Mouse (Mus musculus): Measurements from ENCODE around the gene Llcfc1. TPM values are rescaled to one million over a fixed set of nuclear protein-coding genes. Genes with fewer than 3 reads are reported as not detected.

Gene Llcfc1
- polyA plus RNA-seq (2015; fragmentation: Nextera tagmentation; extraction: Ambion mirVana), result 0.57 and 0.65 TPM in 2 replicates

- H3K4me1 ChIP-seq (ENCODE audit: control insufficient read depth, insufficient read depth, low read length), result no peaks in the 10 kb centered on the region
- WGBS, result 93% methylated on average over 2 of the region's 2 CpGs
- no peak within 1 kb of the TSS for H3K4me3 ChIP-seq (replicated peaks; ENCODE audit: low read length)
- no peak for ATAC-seq (ENCODE audit: insufficient read depth, low FRiP score)
- H3K36me3 ChIP-seq (ENCODE audit: control insufficient read depth, insufficient read depth, low read length), result no peaks in the 10 kb centered on the region
- H3K27ac ChIP-seq (ENCODE audit: low read length), result no peak within 1 kb of the TSS
- H3K9me3 ChIP-seq (replicated peaks; ENCODE audit: control insufficient read depth, low read length), result no peaks in the 10 kb centered on the region
- no peaks in the 10 kb centered on the region for H3K27me3 ChIP-seq (ENCODE audit: control insufficient read depth, insufficient read depth, low read length)
- no peak within 1 kb of the TSS for H3K4me2 ChIP-seq (ENCODE audit: low read depth, low read length)
- no peak within 1 kb of the TSS for H3K9ac ChIP-seq (ENCODE audit: low read length)
Observed at GRCm38 (mm10) chr6:41684131-41684530, at the start of gene Llcfc1. Llcfc1 (plus strand) TSS chr6:41684431.

- H3K9ac ChIP-seq (ENCODE audit: low read length), result no peak overlapping the region
- ATAC-seq (ENCODE audit: insufficient read depth, low FRiP score), result no peak
- H3K27me3 ChIP-seq (ENCODE audit: control insufficient read depth, insufficient read depth, low read length), result no peaks in the 10 kb centered on the region
- no peaks in the 10 kb centered on the region for H3K4me1 ChIP-seq (ENCODE audit: control insufficient read depth, insufficient read depth, low read length)
- WGBS, result 36% methylated on average over 1 of the region's 1 CpGs
- H3K4me3 ChIP-seq (replicated peaks; ENCODE audit: low read length), result peak overlapping the region; percentile 32
- H3K36me3 ChIP-seq (ENCODE audit: control insufficient read depth, insufficient read depth, low read length), result no peaks in the 10 kb centered on the region
- peak overlapping the region; percentile 28 for H3K4me2 ChIP-seq (ENCODE audit: low read depth, low read length)
- no peak overlapping the region for H3K27ac ChIP-seq (ENCODE audit: low read length)
- no peaks in the 10 kb centered on the region for H3K9me3 ChIP-seq (replicated peaks; ENCODE audit: control insufficient read depth, low read length)
Observed at GRCm38 (mm10) chr6:41635211-41635610, 49.0 kb upstream of the Llcfc1 start.

GRCm38 (mm10) chr6:41636178-41636577 lies 48.1 kb upstream of the Llcfc1 start, which contains the start of gene Trpv6:
Trpv6 (minus strand) TSS chr6:41636405.
- peak within 1 kb of the TSS; percentile 28 for H3K4me2 ChIP-seq (ENCODE audit: low read depth, low read length)
- no peaks in the 10 kb centered on the region for H3K36me3 ChIP-seq (ENCODE audit: control insufficient read depth, insufficient read depth, low read length)
- peak within 1 kb of the TSS; percentile 38 for H3K9ac ChIP-seq (ENCODE audit: low read length)
- ATAC-seq (ENCODE audit: insufficient read depth, low FRiP score), result peak; percentile 69
- H3K27me3 ChIP-seq (ENCODE audit: control insufficient read depth, insufficient read depth, low read length), result no peaks in the 10 kb centered on the region
- H3K27ac ChIP-seq (ENCODE audit: low read length), result no peak within 1 kb of the TSS
- no peaks in the 10 kb centered on the region for H3K4me1 ChIP-seq (ENCODE audit: control insufficient read depth, insufficient read depth, low read length)
- no peaks in the 10 kb centered on the region for H3K9me3 ChIP-seq (replicated peaks; ENCODE audit: control insufficient read depth, low read length)
- peak within 1 kb of the TSS; percentile 32 for H3K4me3 ChIP-seq (replicated peaks; ENCODE audit: low read length)
- WGBS, result 21% methylated on average over 5 of the region's 5 CpGs

- WGBS, result 29% methylated on average over 1 of the region's 1 CpGs
- no peaks in the 10 kb centered on the region for H3K4me1 ChIP-seq (ENCODE audit: control insufficient read depth, insufficient read depth, low read length)
Observed at GRCm38 (mm10) chr6:41637393-41637792, 46.8 kb upstream of the Llcfc1 start.

GRCm38 (mm10) chr6:41637927-41638506 lies 46.2 kb upstream of the Llcfc1 start:
- no peaks in the 10 kb centered on the region for H3K36me3 ChIP-seq (ENCODE audit: control insufficient read depth, insufficient read depth, low read length)
- H3K9me3 ChIP-seq (replicated peaks; ENCODE audit: control insufficient read depth, low read length), result no peaks in the 10 kb centered on the region
- no peaks in the 10 kb centered on the region for H3K27me3 ChIP-seq (ENCODE audit: control insufficient read depth, insufficient read depth, low read length)
- no peak overlapping the region for H3K4me2 ChIP-seq (ENCODE audit: low read depth, low read length)
- whole genome bisulfite sequencing, result 70% methylated on average over 6 of the region's 6 CpGs
- no peak overlapping the region for H3K4me3 ChIP-seq (replicated peaks; ENCODE audit: low read length)
- no peaks in the 10 kb centered on the region for H3K4me1 ChIP-seq (ENCODE audit: control insufficient read depth, insufficient read depth, low read length)
- no peak for ATAC-seq (ENCODE audit: insufficient read depth, low FRiP score)
- H3K9ac ChIP-seq (ENCODE audit: low read length), result no peak overlapping the region
- no peak overlapping the region for H3K27ac ChIP-seq (ENCODE audit: low read length)

More at GRCm38 (mm10) chr6:41637393-41637792, 46.8 kb upstream of the Llcfc1 start:
- Histone ChIP-seq H3K27me3 (ENCODE audit: control insufficient read depth, insufficient read depth, low read length) (no peaks in the 10 kb centered on the region), H3K4me3 (replicated peaks; ENCODE audit: low read length) (no peak overlapping the region), H3K9me3 (replicated peaks; ENCODE audit: control insufficient read depth, low read length) (no peaks in the 10 kb centered on the region), H3K9ac (ENCODE audit: low read length) (no peak overlapping the region), H3K27ac (ENCODE audit: low read length) (no peak overlapping the region), H3K4me2 (ENCODE audit: low read depth, low read length) (no peak overlapping the region), H3K36me3 (ENCODE audit: control insufficient read depth, insufficient read depth, low read length) (no peaks in the 10 kb centered on the region)
- no peak for ATAC-seq (ENCODE audit: insufficient read depth, low FRiP score)

GRCm38 (mm10) chr6:41640449-41640848 lies 43.8 kb upstream of the Llcfc1 start:
- H3K27ac ChIP-seq (ENCODE audit: low read length), result no peak overlapping the region
- H3K4me1 ChIP-seq (ENCODE audit: control insufficient read depth, insufficient read depth, low read length), result no peaks in the 10 kb centered on the region
- WGBS, result 56% methylated on average over 3 of the region's 3 CpGs
- H3K27me3 ChIP-seq (ENCODE audit: control insufficient read depth, insufficient read depth, low read length), result no peaks in the 10 kb centered on the region
- H3K36me3 ChIP-seq (ENCODE audit: control insufficient read depth, insufficient read depth, low read length), result no peaks in the 10 kb centered on the region
- no peak overlapping the region for H3K9ac ChIP-seq (ENCODE audit: low read length)
- H3K9me3 ChIP-seq (replicated peaks; ENCODE audit: control insufficient read depth, low read length), result no peaks in the 10 kb centered on the region
- H3K4me2 ChIP-seq (ENCODE audit: low read depth, low read length), result no peak overlapping the region
- no peak overlapping the region for H3K4me3 ChIP-seq (replicated peaks; ENCODE audit: low read length)
- ATAC-seq (ENCODE audit: insufficient read depth, low FRiP score), result no peak

- Histone ChIP-seq H3K27ac (ENCODE audit: low read length) (peak overlapping the region; percentile 4), H3K36me3 (ENCODE audit: control insufficient read depth, insufficient read depth, low read length) (no peaks in the 10 kb centered on the region), H3K4me3 (replicated peaks; ENCODE audit: low read length) (no peak overlapping the region), H3K4me2 (ENCODE audit: low read depth, low read length) (no peak overlapping the region), H3K9ac (ENCODE audit: low read length) (no peak overlapping the region), H3K27me3 (ENCODE audit: control insufficient read depth, insufficient read depth, low read length) (no peaks in the 10 kb centered on the region), H3K4me1 (ENCODE audit: control insufficient read depth, insufficient read depth, low read length) (no peaks in the 10 kb centered on the region), H3K9me3 (replicated peaks; ENCODE audit: control insufficient read depth, low read length) (no peaks in the 10 kb centered on the region)
- ATAC-seq (ENCODE audit: insufficient read depth, low FRiP score), result no peak; the same call in 1 of the 2 replicates
- 63% methylated on average over 6 of the region's 6 CpGs for WGBS
Observed at GRCm38 (mm10) chr6:41641173-41641866, 42.9 kb upstream of the Llcfc1 start.

- H3K4me1 ChIP-seq (ENCODE audit: control insufficient read depth, insufficient read depth, low read length), result no peaks in the 10 kb centered on the region
- 61% methylated on average over 4 of the region's 4 CpGs for WGBS
- no peak for ATAC-seq (ENCODE audit: insufficient read depth, low FRiP score)
- H3K27ac ChIP-seq (ENCODE audit: low read length), result peak overlapping the region; percentile 58
- H3K4me2 ChIP-seq (ENCODE audit: low read depth, low read length), result no peak overlapping the region
- H3K36me3 ChIP-seq (ENCODE audit: control insufficient read depth, insufficient read depth, low read length), result no peaks in the 10 kb centered on the region
- no peak overlapping the region for H3K9ac ChIP-seq (ENCODE audit: low read length)
- no peaks in the 10 kb centered on the region for H3K9me3 ChIP-seq (replicated peaks; ENCODE audit: control insufficient read depth, low read length)
- no peaks in the 10 kb centered on the region for H3K27me3 ChIP-seq (ENCODE audit: control insufficient read depth, insufficient read depth, low read length)
- H3K4me3 ChIP-seq (replicated peaks; ENCODE audit: low read length), result no peak overlapping the region
Observed at GRCm38 (mm10) chr6:41642765-41643164, 41.5 kb upstream of the Llcfc1 start.

- Histone ChIP-seq H3K36me3 (ENCODE audit: control insufficient read depth, insufficient read depth, low read length) (no peaks in the 10 kb centered on the region), H3K9ac (ENCODE audit: low read length) (no peak overlapping the region), H3K9me3 (replicated peaks; ENCODE audit: control insufficient read depth, low read length) (no peaks in the 10 kb centered on the region), H3K4me1 (ENCODE audit: control insufficient read depth, insufficient read depth, low read length) (no peaks in the 10 kb centered on the region), H3K27ac (ENCODE audit: low read length) (peak overlapping the region; percentile 58), H3K4me2 (ENCODE audit: low read depth, low read length) (no peak overlapping the region), H3K4me3 (replicated peaks; ENCODE audit: low read length) (no peak overlapping the region), H3K27me3 (ENCODE audit: control insufficient read depth, insufficient read depth, low read length) (no peaks in the 10 kb centered on the region)
- 80% methylated on average over 3 of the region's 3 CpGs for whole genome bisulfite sequencing
- peak; percentile 11; the same call in 1 of the 2 replicates for ATAC-seq (ENCODE audit: insufficient read depth, low FRiP score)
Observed at GRCm38 (mm10) chr6:41643227-41643626, 41.0 kb upstream of the Llcfc1 start.
